Mouse (Mus musculus) gastrocnemius, adult 2 months (tissue): ENCODE data around the gene E2f8. TPM values are rescaled to one million over a fixed set of nuclear protein-coding genes. Genes with fewer than 3 reads are reported as not detected.

Experiments used
- DNase-seq: peaks from one replicate; pipeline ENCODE4 v3.0.0; 2022
- H3K27ac ChIP-seq: fragments of 200-600 bp; 2 replicates; pipeline ENCODE4 v1.8.1; 2022; ENCODE audit warnings: mild to moderate bottlenecking
- H3K4me3 ChIP-seq: fragments of 200-600 bp; 2 replicates; pipeline ENCODE4 v1.8.1; 2022; ENCODE audit warnings: mild to moderate bottlenecking, moderate library complexity
- CTCF ChIP-seq: fragments of 200-600 bp; IDR thresholded peaks from 2 replicates; pipeline ENCODE4 v1.8.1; 2022; ENCODE audit warnings: antibody characterized with exemption, mild to moderate bottlenecking, moderate library complexity
- intact Hi-C: fragments of 180-260 bp; cut with DNase I; formaldehyde crosslinking; loops from one replicate; pipeline ENCODE4 v1.15.1; 2025
- total RNA-seq, 2 experiments: library from RNA; stranded (reverse); gene quantifications; 2 replicates each; pipeline ENCODE4 v1.2.3; 2021

Gene E2f8
- total RNA-seq, 2 experiments from 2014 or later = not detected

DNA sequence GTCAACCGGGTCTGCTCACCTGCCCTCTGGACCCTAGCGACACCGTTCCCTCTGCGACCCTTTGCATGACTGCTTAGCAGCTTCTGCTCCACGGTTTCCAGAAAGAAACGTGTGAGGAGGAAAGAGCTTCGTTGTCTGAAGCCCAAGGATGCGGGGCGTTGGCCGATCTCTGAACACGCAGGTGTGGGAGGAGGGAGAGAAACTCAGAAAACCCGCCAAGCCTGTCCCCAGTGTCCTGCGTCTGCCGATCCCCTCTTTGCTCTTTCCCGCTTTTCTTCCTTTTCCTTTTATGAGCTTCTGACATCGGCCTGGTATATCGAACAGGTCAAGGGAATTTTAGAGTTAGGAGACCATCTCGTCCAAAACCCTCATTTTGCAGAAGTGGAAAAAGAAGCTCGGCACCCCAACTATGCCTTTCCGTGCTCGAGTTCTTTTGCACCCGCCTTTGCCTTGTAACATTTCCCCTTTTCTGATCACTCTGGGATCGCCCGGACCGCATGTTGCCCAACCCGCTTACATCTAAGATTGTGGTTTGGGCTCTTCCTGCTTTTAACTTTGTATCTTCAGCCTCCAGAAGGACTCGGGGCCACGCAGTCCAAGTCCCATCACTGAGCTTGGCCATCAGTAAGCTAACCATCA, 694 bp upstream of the E2f8 start:
- Histone ChIP-seq H3K4me3 (peak overlapping the region; percentile 89), H3K27ac (no peak overlapping the region)
- intact Hi-C loops = no loop called here
- DNase-seq = peak; percentile 19
- no peak for TF ChIP-seq CTCF

DNA sequence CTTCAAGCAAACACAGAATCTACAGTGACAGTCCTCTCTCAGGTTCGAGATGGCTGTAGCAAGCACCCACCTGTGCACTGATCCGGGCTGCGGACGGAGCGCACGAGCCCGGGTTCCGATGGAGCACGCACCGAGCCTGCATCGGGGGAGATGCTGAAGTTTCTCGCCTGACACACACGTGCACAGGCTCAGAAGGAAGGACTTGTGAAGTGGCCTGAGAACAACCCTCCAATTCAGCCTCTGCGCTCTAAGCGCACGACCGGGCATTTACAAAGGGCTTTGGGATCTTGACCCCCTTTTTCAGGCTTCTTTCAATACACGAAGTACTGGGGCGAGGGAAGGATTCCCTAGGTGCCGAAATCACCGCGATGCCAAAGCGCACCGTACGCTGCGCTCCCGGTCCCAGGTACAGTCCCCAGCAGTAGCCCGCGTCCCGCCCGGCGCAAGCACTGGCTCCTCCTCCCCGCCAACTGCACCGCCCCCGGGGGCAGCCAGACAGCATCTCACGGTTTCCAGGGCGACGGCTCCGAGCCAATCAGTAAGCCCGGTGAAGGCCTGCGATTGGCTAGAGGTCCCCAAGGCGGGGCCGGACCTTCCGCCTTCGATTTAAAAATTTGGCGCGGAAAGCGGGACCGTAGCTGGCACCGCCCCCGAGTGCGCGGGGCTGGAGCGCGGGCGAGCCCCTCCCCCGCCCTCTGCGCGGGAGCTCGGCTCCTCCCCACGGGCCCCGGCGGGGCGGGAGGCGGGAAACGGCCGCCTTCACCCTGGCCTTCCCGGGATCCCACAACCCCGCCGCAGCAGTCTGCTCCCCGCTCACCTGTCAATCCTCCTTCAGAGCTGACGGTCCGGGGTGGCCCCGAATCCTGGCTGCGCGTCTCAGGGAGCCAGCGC, 560 bp downstream of the E2f8 start:
- intact Hi-C loops = no loop called here
- H3K4me3 ChIP-seq = peak overlapping the region; percentile 89
- DNase-seq = peak; percentile 97
- TF ChIP-seq CTCF = no peak
- H3K27ac ChIP-seq = no peak overlapping the region

DNA sequence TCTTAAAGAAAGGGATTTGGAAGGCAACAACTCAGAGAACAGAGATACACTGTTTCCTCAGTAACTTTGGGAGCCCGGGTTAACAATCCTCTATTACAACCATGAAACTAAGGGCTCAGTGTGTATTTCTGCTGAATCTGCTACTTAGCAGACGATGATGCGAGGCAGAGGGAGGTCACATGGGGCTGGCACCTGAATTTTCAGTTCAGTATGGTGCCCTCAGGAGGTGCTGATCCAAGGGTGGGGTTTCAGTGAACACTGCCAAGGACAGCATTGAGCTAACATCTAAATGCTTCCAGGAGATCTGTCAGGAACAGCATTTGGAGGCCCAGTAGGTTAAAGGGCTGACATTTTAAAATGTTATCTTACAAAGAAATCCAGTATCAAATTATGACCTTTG, 1.8 kb downstream of the E2f8 start:
- intact Hi-C loops = loop anchor here (5.0 kb wide), 2 partner anchors 52 to 67 kb away; no protein-coding TSS in a partner anchor
- TF ChIP-seq CTCF = no peak
- Histone ChIP-seq H3K27ac (no peak overlapping the region), H3K4me3 (no peak overlapping the region)
- DNase-seq = no peak

DNA sequence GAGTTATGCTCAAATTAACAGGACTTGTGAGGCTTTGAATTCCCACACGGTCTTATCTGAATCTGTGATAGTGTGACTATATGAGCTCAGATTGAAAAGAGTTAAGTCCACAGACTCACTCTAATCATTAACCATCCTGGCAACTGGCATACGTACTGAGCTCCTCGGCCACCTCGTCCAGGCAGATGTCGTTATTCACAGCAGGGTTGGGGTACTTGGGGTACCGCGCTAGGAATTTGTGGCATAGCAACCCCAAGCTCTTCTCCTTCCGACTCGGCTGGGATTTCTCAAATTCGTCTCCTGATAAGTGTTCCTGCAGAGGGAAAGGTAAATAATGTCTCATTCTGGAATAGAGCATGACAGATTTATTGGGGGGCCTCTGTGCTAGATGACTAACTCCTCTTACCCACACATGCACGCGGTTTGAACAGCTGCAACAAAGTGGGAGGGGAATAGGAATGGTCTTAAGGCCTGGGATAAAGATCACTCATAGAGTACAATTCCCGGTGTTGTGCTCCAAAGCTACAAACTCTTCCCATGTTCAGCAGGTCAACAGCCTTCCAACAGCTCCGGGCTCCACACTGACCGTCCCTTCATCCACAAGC, 3.5 kb downstream of the E2f8 start:
- DNase-seq = no peak
- Histone ChIP-seq H3K27ac (no peak overlapping the region), H3K4me3 (no peak overlapping the region)
- TF ChIP-seq CTCF = no peak
- intact Hi-C loops = loop anchor here (1.0 to 5.0 kb wide), 3 partner anchors 51 to 129 kb away; no protein-coding TSS in a partner anchor

DNA sequence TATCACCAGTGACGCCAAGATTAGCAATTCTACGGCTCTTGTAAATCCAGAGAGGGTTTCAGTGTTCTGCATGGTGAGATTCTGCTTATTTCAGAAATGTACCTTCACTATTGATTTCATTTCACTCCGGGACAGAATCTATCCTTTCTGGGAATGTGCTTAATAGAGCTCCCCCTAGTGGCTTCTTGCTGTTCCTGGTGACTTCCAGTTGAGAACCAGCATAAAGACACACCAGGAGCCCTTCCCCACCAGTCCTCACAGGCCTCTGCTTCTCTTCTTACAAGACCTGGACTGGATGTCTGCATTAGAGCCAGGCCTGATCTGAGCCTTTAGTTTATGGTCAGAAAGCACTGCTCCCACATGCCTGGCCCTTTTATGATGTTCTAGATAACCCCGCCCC, 4.9 kb downstream of the E2f8 start:
- H3K27ac ChIP-seq = no peak overlapping the region
- no peak; the same call in 1 of the 2 replicates for TF ChIP-seq CTCF
- peak overlapping the region; percentile 57 for H3K4me3 ChIP-seq
- intact Hi-C loops = loop anchor here (5.0 kb wide), 2 partner anchors 49 to 64 kb away; no protein-coding TSS in a partner anchor
- DNase-seq = peak; percentile 30

DNA sequence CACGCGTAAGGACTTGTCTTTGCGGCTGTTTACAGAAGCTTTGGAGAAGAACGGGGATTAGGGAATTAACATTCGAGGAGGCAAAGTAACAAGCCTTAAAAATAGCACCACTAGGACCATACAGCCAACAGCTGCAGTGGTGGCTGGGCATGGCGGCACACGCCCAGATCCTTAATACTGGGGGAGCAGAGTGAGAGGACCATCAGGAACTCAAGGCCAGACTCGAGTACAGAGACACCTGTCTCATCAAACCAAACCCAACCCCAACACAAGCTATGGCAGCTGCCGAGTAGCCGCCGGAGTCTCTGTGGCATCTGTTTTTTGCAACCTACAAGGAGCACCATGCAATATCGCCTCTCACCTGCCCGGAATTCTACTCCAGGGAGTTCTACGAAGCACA, 6.3 kb downstream of the E2f8 start:
- no peak overlapping the region for H3K4me3 ChIP-seq
- no peak overlapping the region for H3K27ac ChIP-seq
- intact Hi-C loops = loop anchor here (5.0 kb wide), 2 partner anchors 48 to 63 kb away; no protein-coding TSS in a partner anchor
- DNase-seq = no peak
- TF ChIP-seq CTCF = no peak

DNA sequence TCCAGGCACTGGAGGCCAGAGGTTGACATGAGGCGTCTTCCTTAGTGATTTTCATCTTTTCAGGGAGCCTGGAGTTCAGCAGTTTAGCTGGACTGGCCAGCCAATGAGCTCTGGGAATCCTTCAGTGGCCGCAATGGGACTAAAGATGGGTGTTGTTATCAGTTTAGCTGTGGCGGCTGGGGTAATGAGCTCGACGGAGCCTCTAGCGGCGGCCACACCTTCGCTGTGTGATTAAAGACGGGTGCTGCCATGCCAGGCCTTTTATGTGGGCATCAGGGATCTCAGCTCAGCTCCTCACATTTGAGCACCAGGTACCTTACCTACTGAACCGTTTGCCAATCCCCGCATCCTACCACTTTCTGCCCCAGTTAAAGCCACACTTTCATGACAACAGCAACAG, 10.1 kb downstream of the E2f8 start:
- DNase-seq = no peak
- intact Hi-C loops = no loop called here
- no peak overlapping the region for H3K27ac ChIP-seq
- H3K4me3 ChIP-seq = no peak overlapping the region
- TF ChIP-seq CTCF = no peak

DNA sequence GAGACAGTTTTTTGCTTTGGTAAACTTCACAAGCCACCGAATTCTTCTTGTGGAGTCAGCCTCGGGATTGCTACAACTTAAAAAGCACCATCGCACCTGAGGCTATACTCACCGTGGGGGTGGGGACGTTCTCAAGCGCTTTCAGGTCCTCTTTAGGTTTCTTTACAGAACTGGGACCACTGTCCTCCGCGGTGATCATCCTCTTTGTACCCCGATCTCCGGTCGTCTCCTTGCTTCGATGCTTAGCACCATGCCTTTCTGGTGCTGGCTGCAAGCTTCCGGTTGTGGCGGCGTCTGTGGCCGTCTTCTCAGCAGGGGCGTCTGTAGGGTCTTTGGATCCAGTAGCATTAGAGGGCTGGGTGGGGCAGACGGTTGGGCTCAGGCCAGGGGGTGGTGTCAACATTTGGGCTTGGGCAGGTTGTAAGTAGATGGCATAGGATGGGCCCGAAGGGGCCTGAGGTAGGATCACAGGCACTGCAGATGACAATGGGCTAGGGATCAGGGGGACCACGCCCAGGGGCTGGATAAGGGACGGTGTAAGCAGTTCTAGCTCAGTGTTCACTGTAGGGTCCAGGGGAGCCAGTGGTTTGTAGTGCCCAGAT, 10.7 kb downstream of the E2f8 start:
- no peak overlapping the region for H3K27ac ChIP-seq
- no peak overlapping the region for H3K4me3 ChIP-seq
- no peak for DNase-seq
- no peak for TF ChIP-seq CTCF
- intact Hi-C loops = no loop called here

DNA sequence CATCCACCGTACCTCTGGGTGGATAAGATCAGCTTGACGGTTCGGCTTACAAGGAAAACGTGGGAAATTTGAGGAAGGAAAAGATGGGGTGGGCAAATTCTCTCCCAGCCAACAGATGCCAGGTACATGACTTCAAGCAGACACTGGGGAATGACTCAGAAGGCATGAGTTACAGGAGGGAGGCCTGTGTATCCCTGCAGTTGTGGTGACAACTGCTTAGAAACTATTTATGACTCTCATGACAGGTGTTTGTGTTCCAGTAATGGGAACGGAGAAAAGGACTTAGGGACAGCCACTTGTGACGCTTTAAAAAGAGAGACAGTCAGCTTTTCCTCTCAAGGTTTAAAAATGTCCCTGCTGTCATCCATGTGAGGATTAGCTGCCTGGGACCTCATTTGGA, 11.3 kb downstream of the E2f8 start:
- intact Hi-C loops = no loop called here

DNA sequence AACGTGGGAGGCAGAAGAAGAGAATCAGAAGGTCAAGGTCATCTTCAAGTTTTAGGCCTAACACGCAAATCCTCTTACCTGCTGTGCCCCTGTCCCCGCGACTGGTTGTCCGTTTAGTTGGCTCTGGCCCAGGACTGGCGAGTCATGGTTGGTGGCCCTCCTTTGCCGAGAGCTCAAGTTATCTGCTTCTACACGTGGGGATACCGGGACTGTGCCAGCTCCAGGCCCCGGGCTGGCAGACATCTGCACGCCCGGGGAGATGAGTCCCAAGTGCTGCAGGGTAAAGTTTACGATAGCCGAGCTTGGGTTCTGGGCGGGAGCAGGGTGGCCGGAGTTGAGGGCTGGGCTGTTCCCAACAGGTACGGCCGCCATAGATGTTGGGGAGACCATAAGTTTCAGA, 13.8 kb downstream of the E2f8 start:
- H3K27ac ChIP-seq = no peak overlapping the region
- intact Hi-C loops = no loop called here
- DNase-seq = no peak

More for the DNA sequence above, 11.3 kb downstream of the E2f8 start:
- TF ChIP-seq CTCF = no peak
- H3K4me3 ChIP-seq = no peak overlapping the region
- no peak overlapping the region for H3K27ac ChIP-seq
- DNase-seq = no peak

DNA sequence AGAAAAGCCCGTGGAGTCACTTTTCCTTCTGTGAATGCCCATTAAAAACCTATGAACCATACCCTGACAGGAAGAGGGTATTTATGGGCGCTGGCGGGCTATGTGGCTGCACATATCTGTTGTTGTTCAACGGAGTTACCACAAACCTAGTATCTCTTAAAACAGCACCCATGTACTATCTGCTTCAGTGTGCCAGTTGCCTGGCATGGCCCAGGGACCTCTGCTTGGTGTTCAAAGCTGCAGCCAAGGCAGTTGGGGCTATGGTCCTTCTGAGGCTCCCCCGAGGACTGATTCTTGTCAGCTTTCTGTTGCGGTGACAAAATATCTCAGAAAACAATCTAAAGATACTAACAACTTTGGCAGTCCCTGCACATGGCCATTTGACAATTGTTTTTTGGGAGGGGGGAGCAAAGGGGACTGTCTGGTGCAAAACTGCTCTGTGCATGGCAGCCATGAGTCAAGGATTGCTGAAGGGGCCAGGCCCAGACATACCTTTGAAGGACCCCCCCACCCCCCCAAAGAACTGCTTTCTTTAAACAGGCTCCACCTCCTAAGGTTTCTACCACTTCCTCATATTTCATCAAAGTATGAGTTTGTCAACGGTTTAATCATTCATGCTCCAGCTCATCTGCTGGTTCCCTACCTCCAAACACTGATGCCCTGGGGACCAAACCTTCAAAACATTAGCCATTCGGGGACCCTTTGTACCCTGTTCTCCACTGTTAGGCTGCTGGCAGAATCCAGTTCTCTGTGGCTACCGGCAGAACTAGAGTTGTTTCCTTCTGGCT, 16.5 kb downstream of the E2f8 start:
- H3K27ac ChIP-seq = no peak overlapping the region
- DNase-seq = no peak
- intact Hi-C loops = no loop called here
- TF ChIP-seq CTCF = no peak
- H3K4me3 ChIP-seq = no peak overlapping the region

More for the DNA sequence above, 13.8 kb downstream of the E2f8 start:
- no peak for TF ChIP-seq CTCF
- H3K4me3 ChIP-seq = no peak overlapping the region

DNA sequence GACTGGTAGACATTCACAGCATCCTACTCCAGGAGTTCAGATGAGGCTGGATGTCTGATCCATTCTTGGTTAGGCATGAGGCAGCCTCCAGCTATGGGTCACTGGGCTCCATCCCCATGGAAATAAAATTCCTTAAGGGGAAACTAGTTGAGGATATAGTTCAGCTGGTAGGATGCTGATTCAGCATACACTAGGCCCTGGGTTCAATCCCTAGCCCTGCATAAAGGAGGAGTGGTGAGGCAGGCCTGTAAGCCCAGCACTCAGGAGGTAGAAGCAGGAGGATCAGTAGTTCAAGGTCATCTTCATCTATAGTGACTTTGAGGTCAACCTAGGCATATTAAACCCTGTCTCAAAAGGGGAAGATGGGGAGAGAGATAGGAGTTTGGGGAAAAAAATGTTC, 17.2 kb downstream of the E2f8 start:
- no peak overlapping the region for H3K4me3 ChIP-seq
- H3K27ac ChIP-seq = no peak overlapping the region
- intact Hi-C loops = no loop called here
- DNase-seq = no peak
- no peak for TF ChIP-seq CTCF
